Mouse (Mus musculus) mouse embryonic stem cell (cell line): ENCODE measurements around the gene Gm5460.

Source experiments
- in situ Hi-C, 2 experiments: fragments of 300-500 bp; cut with MboI; formaldehyde crosslinking; loops; 1 replicate in 1 of 2; 3 replicates in 1 of 2; pipeline ENCODE4 v1.14.3; 2019 to 2020; ENCODE audit warnings: low sequenced_read_pairs in 2 of 2, low pct_unique_long_range_greater_than_20kb in 1 of 2, mixed read lengths in 1 of 2; ENCODE audit not compliant: unreplicated experiment in 1 of 2

Gene Gm5460

DNA sequence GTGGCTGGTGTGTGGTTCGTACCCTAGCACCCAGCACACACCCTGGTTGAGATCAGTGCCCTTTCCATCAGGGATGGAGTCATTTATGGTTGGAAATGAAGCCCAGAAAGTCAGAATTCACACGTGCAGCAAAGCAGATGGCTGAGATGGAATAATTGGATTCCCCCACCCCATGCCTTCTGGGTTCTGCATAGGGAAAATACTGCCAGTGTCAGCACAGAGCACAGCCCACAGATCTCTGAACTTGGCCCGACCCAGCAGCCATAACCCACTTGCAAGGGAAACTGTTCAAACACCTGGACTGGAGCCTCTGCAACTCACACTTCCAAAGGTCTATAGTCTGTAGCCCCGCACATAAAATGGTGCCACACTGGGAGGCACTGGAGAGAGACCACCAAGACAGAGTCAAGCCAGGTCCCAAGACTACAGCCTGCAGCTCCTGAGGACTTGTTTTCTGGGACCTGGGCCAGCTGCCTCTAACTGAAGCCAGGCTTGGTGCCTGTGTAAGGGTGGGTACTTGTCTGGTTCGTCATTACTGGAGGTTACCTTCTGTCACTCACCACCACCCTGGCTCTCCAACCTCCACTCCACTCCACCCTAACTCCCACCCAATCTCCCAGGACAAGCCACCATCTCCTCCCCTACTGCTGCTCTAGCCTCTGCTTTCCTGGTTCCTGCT is 33.7 kb downstream of the Gm5460 start:
- in situ Hi-C loops, result no loop called here

DNA sequence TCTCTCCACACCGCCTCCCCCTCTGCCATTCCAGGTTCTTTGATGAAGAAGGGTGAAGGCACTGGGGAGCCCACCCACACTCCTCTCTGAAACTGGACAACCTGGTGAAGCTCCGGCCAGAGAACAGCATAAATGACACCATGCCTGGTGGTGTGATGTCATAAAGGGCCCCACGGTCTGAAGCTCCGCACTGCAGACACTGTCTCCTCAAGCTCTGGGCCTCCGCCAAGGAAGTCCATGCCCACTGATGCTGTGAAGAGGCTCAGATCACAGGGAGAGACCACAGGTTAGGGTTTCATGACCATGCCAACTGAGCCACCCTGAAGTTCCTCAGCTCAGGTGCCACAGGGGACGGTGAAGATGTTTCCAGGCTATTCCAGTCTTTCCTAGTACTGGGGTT is 36.0 kb downstream of the Gm5460 start, which contains the start of gene Antxrl:
TSS of gene Antxrl (plus strand) at position 192 of the 400 bp plus-strand sequence.
- in situ Hi-C loops, result no loop called here

DNA sequence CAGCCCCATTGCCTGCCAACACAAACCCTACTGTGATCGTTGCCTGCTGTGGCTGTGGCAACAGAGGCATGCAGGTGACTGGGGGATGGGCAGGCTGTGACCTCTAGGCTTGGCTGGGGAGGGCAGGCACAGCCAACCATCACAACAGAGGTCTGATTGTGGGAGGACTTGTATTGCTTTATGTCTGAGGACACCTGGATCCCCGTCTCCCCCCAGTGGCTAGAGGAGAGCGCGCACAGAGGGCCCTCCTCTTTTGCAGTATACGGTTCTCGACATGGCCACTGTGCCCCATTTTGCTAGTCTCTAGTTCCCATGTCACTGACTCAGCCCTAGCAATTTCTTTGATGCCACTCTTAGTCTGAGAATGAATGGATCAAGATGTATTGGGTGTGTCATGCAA is 55.1 kb downstream of the Gm5460 start:
- in situ Hi-C loops, result no loop called here

DNA sequence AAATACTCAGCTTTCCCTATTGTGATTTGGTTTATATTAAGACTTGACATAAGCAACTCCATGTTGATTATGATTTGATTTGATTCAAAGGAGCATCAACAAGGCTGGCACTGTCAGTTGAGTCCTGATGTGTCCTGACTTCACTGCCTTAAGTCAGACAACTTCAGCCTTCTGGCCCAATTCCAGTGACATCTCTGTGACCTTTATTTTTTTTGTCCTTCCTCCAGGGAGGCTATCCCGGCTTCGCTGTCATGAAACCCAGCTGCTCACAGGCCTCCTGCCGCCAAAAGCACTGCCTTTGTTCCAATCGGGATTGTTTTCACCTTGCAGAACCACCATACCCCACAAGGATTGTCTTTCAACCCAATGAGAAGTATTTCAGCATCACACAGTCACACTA is 58.8 kb downstream of the Gm5460 start:
- in situ Hi-C loops, result loop anchor here (25.0 kb wide), 2 partner anchors 487 to 512 kb away; partner anchors contain the start of gene Ldb3 (in 1 of the 2)

DNA sequence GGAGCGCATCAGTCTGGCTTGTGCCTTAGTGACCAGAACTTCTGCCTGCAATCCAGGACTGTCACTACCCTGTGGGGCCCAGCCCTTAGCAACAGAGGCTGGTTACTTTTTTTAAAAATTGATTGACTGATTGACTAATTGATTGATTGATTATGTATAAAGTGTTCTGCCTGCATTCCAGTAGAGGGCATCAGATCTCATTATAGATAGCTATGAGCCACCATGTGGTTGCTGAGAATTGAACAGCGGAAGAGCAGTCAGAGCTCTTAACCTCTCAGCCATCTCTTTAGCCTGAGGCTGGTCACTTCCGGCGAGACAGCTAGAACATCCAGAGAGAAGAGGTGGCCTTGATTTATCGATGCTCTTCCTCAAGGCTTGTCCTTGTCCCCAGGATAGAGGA is 60.7 kb downstream of the Gm5460 start:
- in situ Hi-C loops, result loop anchor here (25.0 kb wide), 2 partner anchors 485 to 510 kb away; partner anchors contain the start of gene Ldb3 (in 1 of the 2)

DNA sequence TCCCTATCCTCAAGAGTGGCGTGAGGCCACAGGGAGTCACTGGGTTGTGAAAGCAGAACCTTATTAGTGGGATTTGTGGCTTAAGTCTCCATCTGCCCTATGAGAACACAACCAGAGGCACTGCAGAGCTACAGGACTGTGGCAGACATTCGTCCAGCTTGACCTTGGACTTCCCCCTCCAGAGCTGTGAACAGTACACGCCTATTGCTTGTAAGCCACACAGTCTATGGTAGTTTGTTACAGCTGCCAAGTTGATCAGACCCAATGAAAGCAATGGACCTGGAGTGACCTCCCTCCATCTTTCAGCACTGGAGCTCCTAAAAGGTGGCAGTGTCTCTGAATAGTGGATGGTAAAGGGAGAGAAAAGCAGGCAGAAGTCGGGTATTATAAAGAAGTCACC is 61.7 kb downstream of the Gm5460 start:
- in situ Hi-C loops, result loop anchor here (25.0 kb wide), 2 partner anchors 484 to 509 kb away; partner anchors contain the start of gene Ldb3 (in 1 of the 2)

DNA sequence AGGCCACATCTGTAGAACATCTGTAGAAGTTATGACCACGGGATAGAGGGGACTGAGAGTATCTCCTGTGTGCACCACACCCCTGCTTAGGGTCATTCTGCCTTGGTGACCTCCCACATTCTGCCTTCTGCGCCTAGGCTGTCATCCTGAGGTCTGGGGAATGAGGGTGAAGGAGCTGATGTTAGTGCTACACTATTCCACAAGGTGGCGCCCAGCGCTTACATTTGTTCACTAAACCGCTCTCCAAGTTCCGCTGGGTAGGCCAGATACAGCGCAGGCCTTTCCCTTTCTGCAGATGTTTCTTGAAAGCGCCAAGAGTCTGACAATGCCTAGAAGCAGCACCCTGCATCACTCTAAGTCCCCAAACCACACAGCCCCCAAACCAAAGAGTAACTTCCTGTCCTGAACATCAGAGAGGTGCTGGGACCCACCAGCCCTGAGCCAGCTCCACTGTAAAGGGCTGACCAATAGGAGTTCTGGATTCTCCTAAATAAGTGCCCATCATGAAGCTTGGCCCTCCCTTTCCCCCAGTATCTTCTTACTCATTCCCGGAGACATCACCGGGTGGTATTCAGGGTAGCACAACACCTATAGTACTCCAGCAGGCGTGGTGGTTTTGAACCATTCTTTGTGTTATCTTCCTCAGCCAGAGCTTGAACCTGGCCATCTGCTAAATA is 63.9 kb downstream of the Gm5460 start:
- in situ Hi-C loops, result loop anchor here (25.0 kb wide), 2 partner anchors 482 to 507 kb away; partner anchors contain the start of gene Ldb3 (in 1 of the 2)

DNA sequence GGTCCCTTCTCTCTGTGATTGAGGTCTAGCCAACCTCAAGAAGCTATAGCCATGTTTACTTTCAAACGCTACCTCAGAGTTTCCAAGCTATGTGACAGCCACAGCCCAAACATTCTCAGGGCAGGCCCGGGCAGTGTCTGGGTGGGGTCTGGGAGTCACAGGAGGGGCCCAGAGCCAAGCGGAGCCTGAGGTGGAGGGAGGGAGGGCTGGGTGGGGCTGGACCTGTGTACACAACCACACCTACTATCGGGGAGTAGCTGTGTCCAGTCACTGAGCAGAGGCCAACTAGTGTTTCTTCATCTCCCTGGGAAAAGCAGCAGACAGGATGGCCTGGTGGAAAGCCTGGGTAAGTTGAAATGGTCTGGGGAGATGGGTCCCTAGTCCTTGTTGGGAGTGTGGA is 69.2 kb downstream of the Gm5460 start, which contains the start of gene Anxa8:
TSS of gene Anxa8 (plus strand) at position 251 of the 400 bp plus-strand sequence.
- in situ Hi-C loops, result loop anchor here (25.0 kb wide), 2 partner anchors 477 to 502 kb away; partner anchors contain the start of gene Ldb3 (in 1 of the 2)

DNA sequence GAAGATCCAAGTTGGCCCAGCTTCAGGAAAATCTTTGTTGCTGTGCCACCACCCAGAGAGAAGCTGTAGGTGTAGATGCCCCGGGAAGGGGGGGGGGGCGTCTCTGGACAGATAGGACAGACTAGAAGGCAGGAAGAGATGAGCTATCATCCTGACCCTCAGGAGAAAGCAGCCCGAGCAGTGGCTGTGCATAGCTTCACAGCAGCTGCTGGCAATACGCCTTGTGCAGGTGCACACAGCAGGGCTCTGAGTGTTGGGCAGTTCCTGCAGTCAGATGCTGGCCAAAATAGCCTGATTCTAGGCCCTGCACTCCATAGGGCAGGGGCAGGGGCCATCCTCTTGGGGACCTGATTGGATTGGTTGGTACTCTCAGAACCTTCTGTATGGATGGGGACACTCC is 70.2 kb downstream of the Gm5460 start:
- in situ Hi-C loops, result loop anchor here (25.0 kb wide), 2 partner anchors 475 to 500 kb away; partner anchors contain the start of gene Ldb3 (in 1 of the 2)

DNA sequence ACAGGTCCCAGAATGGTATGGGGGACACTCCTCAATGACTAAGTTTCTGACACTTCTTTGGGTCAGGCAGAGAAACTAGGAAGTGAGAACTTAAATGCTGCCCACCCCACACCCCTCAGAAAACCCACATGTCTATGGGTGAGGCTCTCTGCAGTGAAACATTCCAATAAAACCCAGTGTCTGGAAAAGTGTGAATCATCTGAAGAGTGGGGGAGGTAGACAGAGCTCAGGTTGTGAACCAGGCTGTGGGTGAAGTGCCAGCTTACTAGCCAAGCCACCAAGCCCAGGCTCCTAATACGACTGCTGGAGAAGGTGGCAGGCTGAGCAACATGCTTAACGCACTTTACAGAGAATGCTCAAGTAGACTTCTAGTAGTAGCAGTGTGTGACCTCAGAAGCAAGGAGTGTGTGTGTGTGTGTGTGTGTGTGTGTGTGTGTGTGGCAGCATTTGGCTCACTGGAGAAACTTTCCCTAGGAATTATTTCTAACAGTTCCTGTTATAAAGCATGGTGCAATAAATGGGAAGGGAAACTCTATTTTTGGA is 71.4 kb downstream of the Gm5460 start:
- in situ Hi-C loops, result loop anchor here (25.0 kb wide), 2 partner anchors 474 to 499 kb away; partner anchors contain the start of gene Ldb3 (in 1 of the 2)

DNA sequence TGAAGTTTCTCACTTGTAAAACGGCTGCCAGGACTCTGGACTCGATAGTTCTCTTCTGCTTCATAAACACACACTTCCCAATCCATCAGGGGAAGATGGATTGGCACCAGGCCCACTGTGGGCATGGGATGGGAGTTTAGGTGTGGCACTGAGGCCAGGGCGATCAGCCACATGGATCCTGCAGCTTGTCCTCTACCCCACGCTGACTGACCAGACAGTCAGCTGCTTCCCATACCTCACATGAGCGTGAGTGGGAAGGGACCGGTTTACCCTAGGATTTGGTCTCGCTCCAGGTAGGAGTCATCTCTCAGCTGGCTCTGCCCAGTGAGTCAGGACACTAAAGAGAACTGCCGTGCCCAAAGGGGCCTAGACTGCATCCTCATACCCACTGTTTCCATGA is 73.2 kb downstream of the Gm5460 start:
- in situ Hi-C loops, result loop anchor here (25.0 kb wide), 2 partner anchors 473 to 498 kb away; partner anchors contain the start of gene Ldb3 (in 1 of the 2)

DNA sequence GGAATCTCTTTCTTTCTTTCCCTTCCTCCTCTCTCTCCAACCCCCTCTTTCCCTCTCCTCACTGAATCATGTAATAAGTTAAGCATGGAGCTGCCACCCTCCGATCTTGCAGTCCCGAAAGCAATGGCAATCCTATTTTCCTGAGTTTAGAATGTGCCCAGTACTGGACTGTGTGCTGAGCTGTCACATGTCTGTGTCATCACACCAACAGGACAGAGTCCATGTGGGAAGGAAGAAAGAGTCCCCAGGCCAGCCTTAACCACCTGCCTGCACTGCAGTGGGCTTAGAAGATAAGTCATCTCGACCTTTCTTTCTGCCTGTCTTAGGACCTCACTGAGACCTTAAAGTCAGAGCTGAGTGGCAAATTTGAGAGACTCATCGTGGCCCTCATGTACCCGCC is 74.9 kb downstream of the Gm5460 start:
- in situ Hi-C loops, result loop anchor here (25.0 kb wide), 2 partner anchors 471 to 496 kb away; partner anchors contain the start of gene Ldb3 (in 1 of the 2)

DNA sequence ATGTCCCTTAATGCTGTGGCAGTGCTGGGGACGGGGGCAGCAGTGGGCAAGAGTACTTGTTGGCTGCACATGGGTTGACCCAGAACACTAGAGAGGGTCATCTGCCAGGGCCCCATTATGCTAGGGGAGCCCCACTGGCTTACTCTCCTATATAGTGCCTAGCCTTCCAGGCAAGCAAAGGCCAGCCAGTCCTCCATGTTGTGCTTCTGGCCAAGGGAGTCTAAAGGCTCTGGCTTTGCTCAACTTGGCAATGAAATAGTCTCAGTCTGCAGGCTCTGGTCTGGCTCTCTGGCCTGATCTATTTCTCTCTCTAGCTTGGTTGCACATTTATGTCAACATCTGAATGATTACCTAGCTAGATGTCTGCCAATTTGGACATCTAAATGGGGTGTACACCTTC is 76.3 kb downstream of the Gm5460 start:
- in situ Hi-C loops, result loop anchor here (25.0 kb wide), 2 partner anchors 469 to 494 kb away; partner anchors contain the start of gene Ldb3 (in 1 of the 2)

DNA sequence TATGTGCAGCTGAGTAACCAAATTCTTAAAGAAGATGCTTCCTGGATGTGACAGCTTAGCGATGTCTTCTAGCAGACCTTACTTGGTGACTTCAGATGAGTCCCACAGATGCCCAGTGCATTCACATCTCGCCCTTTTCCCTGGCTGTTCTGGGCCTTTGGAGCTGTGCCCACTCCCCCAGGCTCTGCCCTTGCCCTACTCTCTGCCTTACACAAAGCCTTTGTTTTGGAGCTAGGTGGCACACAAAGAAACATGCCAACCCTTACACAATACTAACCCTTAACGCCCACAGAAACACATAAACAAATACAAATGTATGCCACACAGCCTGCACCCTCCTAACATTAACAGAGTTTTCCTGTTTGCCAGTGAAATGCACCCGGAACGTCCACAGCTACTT is 79.6 kb downstream of the Gm5460 start:
- in situ Hi-C loops, result loop anchor here (25.0 kb wide), 2 partner anchors 466 to 491 kb away; partner anchors contain the start of gene Ldb3 (in 1 of the 2)
